Mouse (Mus musculus): ENCODE measurements around the gene Cbln4.

Cbln4 gene

DNA sequence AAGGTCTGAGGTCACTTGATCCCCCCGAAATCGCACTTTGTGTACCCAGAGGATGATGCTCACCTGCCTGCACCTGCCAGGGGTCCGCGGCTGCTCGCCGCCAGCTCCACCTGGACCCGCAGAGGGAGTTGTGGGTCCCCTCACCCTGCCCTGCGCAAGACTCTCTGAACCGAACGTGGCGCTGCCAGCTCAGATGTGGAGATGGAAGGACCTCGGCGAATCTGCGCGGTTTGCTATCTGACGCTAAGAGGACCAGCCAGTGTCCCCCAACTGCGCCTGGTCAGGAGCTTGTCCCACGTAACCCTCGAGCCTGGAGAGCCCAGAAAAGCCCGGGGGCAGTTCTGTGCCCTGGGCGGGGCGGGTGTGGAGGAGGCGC lies at the start of gene Cbln4:
Gene Cbln4 (minus strand): TSS at position 232 of the 376 bp plus-strand sequence.
- peak; percentile 16 for DNase-seq

DNA sequence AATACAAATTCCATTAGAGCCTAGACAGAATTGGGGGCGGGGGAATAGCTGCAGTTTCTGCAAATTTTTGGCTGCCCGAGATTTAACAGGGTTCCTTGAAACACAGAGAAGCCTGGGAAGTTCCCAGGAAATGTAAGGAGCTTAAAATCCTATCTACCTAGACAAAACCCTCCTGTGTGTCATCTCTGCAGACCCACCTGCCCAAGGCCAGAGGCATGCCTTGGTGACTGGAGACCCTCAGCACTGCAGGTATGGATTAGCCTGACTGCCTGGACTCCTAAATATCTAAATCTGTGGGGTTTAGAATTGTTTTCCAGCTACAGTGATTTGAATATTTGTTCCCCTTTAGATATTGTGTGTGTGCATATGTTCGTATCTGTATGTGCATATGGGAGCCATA lies 35.3 kb upstream of the Cbln4 start:
- DNase-seq, result no peak

DNA sequence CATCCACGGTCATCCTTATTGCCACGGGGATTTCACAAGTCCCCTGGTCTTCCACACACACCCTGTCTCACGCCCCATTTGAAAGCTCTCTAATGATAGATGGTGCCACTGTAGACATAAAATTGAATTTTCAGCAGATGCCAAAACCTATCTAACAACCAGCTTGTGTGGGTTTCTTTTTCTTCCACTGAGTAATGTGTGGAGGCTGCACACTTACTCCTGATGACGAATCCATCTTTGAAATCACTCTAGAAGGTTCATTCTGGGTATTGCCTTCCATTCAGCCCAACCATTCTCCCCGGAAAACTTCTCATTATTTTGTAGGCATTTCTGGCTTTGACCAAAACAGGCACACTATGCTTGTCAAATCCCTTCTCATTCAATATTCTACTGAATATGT lies 33.0 kb upstream of the Cbln4 start:
- DNase-seq, result no peak

DNA sequence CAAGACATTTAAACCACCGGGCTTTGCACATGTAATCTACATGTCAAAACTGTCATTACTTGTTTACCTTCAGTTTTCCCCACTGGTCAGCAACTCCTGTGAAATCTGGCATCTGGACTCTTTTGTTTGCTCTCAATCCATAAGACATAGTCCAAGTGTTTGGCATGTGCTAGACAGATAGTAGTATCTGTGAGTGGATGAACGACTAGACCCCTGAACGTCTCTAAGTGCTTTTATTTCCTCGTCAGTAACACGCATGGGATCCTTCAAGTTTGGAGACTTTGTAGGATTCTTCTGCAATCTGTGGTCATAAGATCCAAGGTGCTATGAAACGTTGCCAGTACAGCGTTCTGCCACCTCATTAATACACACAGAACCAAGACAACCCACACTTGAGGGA lies 19.6 kb upstream of the Cbln4 start:
- DNase-seq, result no peak

DNA sequence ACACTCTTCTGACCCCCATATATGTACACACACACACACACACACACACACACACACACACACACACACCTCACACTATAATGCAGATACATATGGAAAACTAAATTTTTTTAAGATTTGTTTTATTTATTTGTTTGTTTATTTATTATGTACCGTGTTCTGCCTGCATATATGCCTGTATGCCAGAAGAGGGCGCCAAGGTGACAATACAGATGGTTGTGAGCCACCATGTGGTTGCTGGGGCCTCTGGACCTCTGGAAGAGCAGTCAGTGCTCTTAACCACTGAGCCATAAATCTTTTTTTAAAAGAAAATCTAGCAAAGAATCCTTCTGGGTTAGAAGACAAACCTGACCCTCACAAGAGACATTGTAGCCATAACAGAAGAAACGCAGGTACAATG lies 16.5 kb upstream of the Cbln4 start:
- DNase-seq, result no peak

DNA sequence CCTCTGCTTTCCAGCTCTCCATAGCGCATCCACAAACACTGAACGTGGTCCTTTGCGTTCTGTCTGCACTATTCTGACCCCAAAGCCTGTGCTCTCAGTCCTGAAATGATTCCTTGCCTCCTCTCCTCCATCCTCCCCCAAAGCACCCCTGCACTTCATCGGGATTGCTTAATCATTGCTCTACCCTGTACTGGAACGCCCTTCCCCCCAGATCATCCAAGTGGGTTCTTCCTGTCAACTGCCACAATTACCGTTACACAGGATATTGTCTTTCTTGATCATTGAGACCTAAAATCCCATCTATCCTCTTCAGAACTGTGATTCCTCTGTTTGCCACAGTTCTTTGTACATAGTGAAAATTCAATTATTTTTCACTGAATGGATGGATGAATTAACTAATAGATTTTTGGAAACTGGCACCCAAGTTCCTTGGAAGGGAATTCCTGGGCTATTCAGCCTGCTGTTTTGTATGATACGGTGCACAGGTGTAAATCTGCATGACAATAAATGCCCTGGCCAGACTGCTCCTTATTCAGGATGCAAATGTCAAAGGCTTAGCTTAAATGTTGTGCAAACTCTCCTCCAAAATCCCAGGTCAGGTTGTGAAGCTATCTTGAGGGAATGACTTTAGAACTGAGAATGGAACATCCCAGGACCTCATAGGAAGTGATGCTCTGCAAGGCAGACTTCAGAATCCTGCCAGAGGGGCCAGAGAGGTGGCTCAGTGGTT lies 15.8 kb upstream of the Cbln4 start:
- no peak for DNase-seq

DNA sequence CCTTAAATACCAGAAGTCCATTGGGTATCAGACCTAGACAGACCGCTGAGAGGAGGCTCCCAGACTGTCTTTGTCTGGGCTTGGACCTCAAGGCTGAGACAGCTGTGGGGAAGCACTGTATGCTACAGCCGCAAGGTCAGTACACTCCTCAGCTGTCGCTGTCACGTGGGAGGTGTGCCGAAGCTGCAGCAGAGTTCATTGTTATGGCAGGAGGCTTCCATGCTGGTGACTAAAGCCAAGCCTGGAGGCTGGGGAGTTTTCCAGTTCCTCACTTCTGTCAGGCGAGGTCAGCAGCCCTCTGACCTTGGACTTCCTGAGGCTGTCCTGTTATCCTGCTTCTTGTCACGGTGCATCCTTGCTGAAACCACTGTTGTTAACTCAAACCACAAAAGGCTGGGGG lies 2.7 kb upstream of the Cbln4 start:
- peak; percentile 59 for DNase-seq

DNA sequence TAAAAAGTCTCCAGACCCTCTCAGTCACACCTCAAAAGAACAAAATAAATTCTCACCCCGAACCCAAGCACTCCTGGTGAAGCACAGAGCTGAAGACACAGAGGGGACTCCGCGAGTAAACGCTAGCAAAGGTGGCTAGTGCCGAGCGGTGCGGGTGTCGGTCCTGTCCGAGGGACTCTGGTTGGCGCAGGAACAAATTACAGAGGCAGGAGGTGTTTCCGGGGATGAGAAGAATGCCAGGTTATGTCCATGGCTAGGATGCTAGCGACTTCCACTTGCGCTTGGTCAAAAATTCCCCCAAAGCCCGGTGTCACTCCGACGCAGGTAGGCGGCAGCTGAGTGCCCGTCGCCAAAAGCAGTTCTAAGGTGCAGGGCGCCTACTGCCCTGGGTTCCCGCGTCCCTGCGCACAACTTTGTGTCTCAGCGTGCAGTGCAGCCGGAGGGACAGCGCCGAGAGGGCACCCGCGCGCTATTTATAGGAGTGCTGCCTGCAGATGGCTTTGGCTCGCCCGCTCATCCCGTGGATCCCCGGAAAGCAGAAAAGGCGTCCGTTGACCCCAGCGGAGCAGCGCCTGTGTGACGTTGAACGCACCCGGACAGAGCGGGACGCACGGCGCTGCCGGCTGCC lies 545 bp downstream of the Cbln4 start:
- DNase-seq, result peak; percentile 22

DNA sequence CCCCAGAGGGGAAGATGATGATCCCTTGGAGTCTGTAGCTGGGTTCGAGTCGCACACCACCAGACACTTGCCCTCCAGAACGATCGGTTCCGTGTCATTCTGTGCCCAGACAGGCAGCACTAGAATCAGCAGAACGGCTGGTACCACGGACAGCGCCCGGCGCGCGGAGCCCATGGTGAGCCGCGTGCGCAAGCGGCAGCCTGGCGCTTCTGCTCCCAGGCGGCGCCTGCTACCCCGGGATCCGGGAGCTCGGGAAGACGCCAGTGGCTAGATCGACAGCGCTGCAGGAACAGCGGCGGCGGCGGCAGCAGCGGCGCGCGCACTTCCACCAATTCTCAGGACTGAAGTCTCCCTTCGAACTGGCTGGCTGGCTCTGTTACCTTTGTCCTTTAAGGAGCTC lies 1.1 kb downstream of the Cbln4 start:
- peak; percentile 94 for DNase-seq

DNA sequence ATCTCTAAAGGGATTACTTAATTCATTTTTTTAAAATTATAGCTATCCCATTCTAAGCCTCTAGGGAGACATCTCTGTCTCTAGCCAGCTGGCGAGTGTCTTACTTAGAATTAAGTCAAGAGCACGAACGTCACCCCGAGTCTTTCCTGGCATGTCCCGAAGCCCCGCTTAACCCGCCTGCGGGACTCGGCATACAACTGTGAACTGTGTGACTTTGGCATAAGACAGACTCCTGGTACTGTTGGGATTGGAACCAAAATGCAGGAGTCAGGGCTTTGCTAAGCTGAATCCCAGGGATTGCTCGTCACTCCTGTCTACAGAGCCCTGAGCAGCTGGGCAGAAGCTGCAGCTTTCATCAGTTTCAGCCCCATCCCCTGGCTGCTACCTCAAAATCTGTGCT lies 2.4 kb downstream of the Cbln4 start:
- no peak for DNase-seq

DNA sequence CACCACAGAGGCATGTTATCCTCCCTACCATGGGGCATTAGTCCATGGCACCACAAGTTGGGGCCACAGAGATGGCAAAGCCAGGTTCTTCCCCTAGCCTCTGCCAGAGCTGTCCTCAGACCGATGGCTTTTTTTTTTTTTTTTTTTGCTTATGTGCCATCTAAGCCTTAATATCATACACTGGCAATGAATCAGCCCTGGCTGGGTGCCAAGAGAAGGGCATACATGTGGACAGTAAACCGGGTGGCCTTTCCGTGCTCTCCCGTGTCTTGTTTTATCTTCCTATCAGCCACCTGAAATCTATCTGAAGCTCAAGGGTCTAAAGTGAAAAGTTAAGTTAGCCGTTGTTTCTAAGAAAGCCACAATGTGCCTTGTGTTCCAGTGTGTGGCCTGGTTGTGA lies 3.7 kb downstream of the Cbln4 start:
- DNase-seq, result no peak

DNA sequence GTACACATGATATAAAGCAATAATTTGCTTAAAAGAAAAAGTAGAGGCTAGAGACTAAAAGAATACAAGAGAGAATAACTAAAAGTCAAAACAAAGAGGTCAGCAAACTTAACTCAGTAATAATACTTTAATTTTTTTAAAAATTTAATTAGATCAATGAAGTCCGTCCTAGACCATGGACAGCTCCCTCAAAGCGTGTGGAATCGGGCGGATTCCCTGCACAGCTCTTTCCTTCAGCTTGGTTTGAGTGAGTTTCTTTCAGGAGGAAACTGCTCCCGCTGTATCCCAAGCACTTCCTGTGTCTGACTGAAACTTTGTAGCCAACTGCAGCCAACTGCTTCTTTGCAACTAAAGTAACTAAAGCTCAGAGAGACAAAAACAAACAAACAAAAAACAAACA lies 9.0 kb downstream of the Cbln4 start:
- DNase-seq, result peak; percentile 44

DNA sequence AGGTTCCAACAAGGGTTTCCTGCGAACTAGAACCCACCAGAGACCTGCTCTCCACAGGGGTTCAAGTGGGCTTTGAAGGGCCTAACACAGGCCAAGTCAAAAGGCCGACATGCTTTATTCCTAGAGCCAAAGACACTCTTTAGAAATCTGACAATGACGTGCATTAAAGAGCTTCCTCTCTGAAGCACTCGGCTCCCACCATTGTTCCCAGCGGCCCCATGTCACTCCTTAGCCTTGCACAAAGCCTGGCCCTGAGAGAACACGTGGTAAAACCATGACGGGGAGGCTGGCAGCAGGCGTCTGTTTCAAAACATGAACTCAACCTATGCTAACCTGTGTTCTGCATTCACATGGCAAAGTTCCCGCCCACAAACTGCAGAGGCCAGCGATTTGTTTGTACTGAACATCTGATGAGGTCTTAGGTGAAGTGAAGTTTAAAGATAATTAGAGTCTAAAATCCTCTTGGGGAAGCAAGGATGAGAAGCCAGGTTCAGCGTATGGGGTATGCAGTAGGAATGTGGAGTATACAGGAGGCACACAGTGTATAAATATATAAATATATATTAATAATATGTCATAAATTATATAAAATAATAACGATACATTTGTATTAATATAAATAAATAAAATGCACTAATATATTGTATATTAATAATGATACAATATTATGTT lies 17.7 kb downstream of the Cbln4 start:
- peak; percentile 58 for DNase-seq

DNA sequence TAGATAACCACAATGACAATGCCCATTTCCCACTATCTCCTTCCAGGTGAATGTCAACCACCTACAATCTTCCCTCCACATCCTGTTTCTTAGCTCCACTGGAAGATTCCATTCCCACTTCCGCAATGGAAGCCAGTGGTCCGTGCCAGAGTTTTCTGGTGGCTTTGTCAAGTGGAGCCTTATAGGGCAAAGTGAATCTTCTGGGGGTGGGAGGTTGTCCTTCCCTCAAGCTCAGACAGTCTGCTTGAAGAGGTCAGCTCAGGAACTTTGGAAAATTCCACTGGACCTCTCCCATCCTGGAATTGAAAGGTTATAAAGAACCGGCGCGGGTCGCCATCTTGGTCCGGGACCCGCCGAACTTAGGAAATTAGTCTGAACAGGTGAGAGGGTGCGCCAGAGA lies 36.5 kb downstream of the Cbln4 start:
- DNase-seq, result no peak

DNA sequence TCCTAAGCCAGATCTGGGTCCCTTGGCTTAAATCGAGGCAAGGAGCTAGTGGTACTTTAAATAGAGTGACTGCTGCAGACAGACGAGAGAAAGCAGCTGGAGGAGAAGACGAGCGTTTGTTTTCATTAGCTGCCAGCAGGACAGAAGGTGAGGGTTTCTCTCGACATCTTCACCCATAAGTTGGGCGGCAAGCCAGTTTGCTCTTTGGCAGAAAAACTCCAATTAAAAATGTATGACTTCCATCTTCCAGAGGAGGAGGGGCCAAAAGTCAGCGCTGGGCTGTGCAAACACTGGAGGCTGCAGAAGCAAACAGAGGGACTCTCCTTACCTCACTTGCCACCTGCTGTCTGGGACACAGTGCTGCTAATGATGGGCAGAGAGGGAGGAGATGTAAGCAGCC lies 37.3 kb downstream of the Cbln4 start:
- DNase-seq, result no peak

DNA sequence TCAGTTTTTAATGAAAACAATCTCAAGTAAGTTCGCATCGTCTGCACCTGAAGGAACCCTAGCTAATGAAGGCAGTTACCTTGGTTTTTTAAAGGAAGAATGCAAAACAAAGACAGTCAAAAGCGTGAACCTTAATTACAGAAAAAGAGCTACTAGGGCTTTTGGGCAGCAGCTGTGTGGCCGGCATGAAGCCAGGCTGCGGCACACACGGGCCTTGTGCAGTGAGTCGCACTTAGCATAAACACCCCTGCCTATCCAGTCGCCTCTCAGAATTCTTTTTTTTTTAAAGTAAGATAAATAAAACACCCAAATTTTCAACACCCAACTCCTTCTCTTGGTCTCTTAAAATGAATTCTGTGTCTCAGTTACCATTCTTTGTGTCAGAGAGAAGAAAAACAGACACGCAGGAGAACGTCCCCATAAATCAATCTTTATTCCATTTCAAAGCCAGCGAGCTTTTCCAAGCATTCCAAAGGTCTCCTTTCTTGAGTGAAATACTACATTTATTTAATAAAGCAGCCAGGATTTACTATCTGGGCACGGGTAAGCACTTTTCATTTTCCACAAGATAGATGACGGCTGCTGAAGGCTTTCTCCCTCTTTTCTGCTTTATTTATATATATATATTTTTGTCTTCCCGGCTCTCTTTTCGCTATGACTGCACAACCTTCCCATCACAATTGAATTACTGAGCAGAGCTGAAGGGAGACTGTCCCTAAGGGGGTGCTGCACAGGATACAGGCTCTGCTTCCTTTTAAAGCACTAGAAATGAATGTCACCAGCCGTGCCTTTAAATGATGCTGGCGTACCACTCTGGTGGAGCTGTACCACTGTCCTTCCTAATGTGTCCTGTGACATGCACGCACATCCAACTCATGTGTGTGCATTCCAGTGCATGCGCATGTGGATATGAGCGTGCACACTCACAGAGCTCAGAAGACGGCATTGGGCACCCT lies 39.0 kb downstream of the Cbln4 start:
- no peak for DNase-seq

DNA sequence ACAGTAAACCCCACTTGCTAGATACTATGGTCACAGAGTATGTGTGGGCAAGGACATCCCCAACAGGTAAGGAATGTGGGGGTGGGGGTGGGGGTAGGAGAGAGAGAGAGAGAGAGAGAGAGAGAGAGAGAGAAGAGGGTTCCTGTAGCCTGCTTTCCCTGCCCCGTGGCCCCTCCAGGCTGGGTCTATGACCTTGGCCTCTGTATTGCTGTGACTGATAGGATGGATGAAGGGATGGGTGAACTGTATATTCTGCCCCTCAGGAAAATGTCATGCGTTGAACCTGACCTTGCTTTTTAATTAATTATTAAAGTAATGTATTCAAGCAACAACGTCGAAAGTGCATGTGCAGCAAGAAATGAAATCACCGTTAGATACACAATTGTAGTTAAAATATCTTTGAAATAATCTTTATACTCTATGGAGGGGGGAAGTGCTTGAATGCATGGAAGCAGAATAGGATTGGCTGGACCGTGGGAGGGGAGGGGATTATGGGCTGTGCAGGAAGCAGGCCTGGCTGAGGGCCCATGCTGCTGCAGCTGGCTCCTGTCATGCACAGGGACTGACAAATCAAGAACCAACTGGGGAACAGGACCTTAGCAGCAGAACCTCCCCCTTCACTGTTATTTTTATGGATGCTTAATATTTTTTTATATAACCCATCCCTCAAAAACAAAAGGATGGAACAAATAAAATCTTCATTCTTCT lies 46.1 kb downstream of the Cbln4 start:
- no peak for DNase-seq

DNA sequence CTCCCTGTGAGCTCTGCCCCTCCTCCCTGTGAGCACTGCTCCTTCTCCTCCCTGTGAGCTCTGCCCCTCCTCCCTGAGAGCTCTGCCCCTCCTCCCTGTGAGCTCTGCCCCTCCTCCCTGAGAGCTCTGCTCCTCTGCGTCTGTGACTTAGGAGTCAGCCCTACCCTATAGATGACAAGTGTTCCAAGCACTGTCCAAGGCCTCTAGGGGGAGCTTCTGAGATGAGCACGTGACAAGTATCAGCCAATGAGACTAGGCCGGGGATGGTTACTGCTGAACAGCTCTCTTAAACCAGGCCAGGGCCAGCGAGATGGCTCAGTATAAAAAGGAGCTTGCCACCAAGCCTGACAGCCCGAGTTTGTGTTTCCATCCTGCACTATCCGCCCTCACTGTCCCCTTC lies 48.4 kb downstream of the Cbln4 start:
- peak; percentile 48 for DNase-seq

DNA sequence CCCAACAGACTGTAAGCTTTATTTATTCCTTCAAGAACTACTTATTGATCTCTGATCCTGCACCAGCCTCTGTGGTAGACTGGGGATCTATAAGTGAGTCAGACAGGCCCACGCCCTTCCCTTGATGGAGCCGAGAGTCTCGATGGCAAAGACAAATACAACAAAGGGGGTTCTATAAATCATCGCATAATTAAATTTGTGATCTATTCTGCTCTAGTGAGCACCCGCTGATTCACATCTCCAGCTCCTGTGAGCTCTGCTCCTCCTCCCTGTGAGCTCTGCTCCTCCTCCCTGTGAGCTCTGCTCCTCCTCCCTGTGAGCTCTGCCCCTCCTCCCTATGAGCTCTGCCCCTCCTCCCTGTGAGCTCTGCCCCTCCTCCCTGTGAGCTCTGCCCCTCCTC lies 49.0 kb downstream of the Cbln4 start:
- DNase-seq, result no peak

DNA sequence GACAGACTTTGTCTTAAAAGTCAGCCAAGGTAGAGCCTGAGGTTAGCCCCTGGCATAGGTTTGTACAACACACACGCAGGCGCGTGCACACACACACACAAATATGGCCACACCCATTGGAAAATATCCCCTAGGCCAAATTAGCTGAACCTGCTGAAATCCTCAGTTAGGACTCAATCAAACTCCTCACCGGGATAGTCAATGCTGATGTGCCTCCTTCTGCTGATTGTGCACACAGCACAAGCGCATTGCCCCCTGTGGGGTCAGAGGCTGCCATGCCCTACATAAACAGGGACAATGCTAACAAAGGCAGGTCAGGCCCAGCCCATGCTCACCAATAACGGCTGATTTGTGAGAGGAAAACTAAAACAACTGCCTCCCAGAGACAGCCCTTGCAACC lies 56.6 kb downstream of the Cbln4 start:
- DNase-seq, result no peak

Measured in embryo, embryonic 11 days (tissue).